Comparison of ENCODE assay signal across 23 mouse cellular contexts in the genomic region with DNA sequence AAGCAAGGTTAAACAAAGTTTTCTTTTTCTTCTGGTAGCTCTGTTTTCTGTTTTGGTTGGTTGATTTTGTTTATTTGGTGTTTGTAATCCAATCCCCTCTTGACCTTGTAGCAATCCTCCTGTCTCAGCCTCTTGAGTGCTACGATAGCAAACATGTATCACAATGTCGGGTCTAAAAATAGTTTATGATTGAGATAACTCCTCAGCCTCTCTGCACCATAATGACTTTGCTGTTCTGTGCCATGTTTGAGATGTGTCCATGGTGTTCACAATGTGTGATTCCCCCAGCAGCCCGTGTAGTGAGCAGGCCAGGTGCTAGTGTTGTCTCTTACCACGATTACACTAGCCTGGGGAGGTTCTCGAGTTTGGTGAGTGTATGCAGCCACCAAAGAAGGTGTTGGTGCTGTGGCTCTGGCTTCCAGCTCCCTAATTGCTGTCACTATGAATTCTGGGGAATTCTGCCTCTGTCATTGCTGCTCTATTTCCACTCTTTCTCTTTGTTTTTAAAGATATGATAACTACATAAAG. TPM values are rescaled to one million over a fixed set of nuclear protein-coding genes. Genes with fewer than 3 reads are reported as not detected.
DNase-seq lines count a peak whose midpoint lies in the region; ATAC-seq and TF ChIP-seq lines count a peak whose summit lies in the region.
"Had no signal": no experiment of that assay in that cellular context is flagged by ENCODE, and none has a peak within 500 bp of the region (broad histone marks: within the 10 kb centered on the region; RNA-seq: fewer than 3 reads in every experiment).

No protein-coding gene starts in this region.

- H3K9me3 ChIP-seq in forebrain, embryonic 16.5 days (ENCODE audit: control insufficient read depth, low read length), result no peaks in the 10 kb centered on the region
- no peaks in the 10 kb centered on the region for H3K9me3 ChIP-seq in forebrain, embryonic 15.5 days
- H3K9me3 ChIP-seq in heart, embryonic 13.5 days, result no peaks in the 10 kb centered on the region
- no peaks in the 10 kb centered on the region for H3K9me3 ChIP-seq in MEL (replicated peaks; ENCODE audit: insufficient read depth, low read length)
- H3K9me3 ChIP-seq: embryonic facial prominence, embryonic 12.5 days; G1E; heart, embryonic 15.5 days; hindbrain, embryonic 12.5 days had no signal

- ATAC-seq in forebrain, embryonic 16.5 days, result no peak
- ATAC-seq in forebrain, embryonic 15.5 days (replicated peaks), result no peak
- ATAC-seq in heart, embryonic 13.5 days (ENCODE audit: extremely low read depth, insufficient number of reproducible peaks, low FRiP score, low TSS enrichment), result no peak
- ATAC-seq: CD4-positive, CD25-positive, alpha-beta regulatory T cell, adult 4 months; hindbrain, embryonic 16.5 days; inflammation-experienced regulatory T-cells, adult 6 months had no signal

- H3K4me3 ChIP-seq in forebrain, embryonic 16.5 days (replicated peaks; ENCODE audit: low read length), result no peak overlapping the region
- no peak overlapping the region for H3K4me3 ChIP-seq in forebrain, embryonic 15.5 days
- H3K4me3 ChIP-seq in heart, embryonic 13.5 days, result no peak overlapping the region
- no peak overlapping the region for H3K4me3 ChIP-seq in layer of hippocampus, adult 2 months
- H3K4me3 ChIP-seq in MEL (ENCODE audit: control insufficient read depth in 1 of 2, insufficient read depth in 1 of 2, low read depth in 2 of 2, low read length in 2 of 2), result no peak overlapping the region
- H3K4me3 ChIP-seq: embryonic facial prominence, embryonic 12.5 days; heart, adult 2 months; heart, embryonic 15.5 days; hindbrain, embryonic 12.5 days had no signal

- 76% methylated on average over 5 of the region's 5 CpGs for WGBS in forebrain, embryonic 16.5 days
- 79% methylated on average over 5 of the region's 5 CpGs for WGBS in forebrain, embryonic 15.5 days
- 36% methylated on average over 5 of the region's 5 CpGs for WGBS in heart, embryonic 13.5 days

- no peak for TF ChIP-seq RAD21 in MEL (IDR thresholded peaks at IDR 0.05; ENCODE audit: low read depth, low read length)

- TF ChIP-seq CTCF in layer of hippocampus, adult 2 months (conservative IDR thresholded peaks at IDR 0.05), result no peak
- TF ChIP-seq CTCF in MEL (IDR thresholded peaks at IDR 0.05 in 2 of 3, conservative IDR thresholded peaks at IDR 0.05 in 1 of 3; ENCODE audit: control insufficient read depth in 1 of 3, insufficient read depth in 1 of 3, low read depth in 2 of 3, low read length in 3 of 3, poor library complexity in 1 of 3, severe bottlenecking in 1 of 3), result no peak

- H3K4me2 ChIP-seq in forebrain, embryonic 16.5 days (ENCODE audit: low read length), result no peak overlapping the region
- H3K4me2 ChIP-seq in forebrain, embryonic 15.5 days (replicated peaks), result no peak overlapping the region
- no peak overlapping the region for H3K4me2 ChIP-seq in heart, embryonic 13.5 days
- H3K4me2 ChIP-seq: embryonic facial prominence, embryonic 12.5 days; heart, embryonic 15.5 days; hindbrain, embryonic 12.5 days had no signal

- H3K36me3 ChIP-seq in forebrain, embryonic 16.5 days (ENCODE audit: control insufficient read depth, insufficient read depth), result 0 out of 2 replicates have a peak, but pooled peaks cover 2% of the 10 kb centered on the region
- no peaks in the 10 kb centered on the region for H3K36me3 ChIP-seq in forebrain, embryonic 15.5 days
- H3K36me3 ChIP-seq in heart, embryonic 13.5 days, result peaks cover 64% of the 10 kb centered on the region
- peaks cover 29 to 47% of the 10 kb centered on the region in 2 experiments for H3K36me3 ChIP-seq in MEL (ENCODE audit: control insufficient read depth in 1 of 2, insufficient read depth in 2 of 2, low read length in 2 of 2)

- no peak overlapping the region for H3K9ac ChIP-seq in forebrain, embryonic 16.5 days (replicated peaks; ENCODE audit: low read depth, low read length)
- no peak overlapping the region for H3K9ac ChIP-seq in forebrain, embryonic 15.5 days (replicated peaks)
- H3K9ac ChIP-seq in heart, embryonic 13.5 days, result no peak overlapping the region
- H3K9ac ChIP-seq in MEL (ENCODE audit: control insufficient read depth, low read depth, low read length, poor library complexity, severe bottlenecking), result no peak overlapping the region
- H3K9ac ChIP-seq: embryonic facial prominence, embryonic 12.5 days; heart, embryonic 15.5 days; hindbrain, embryonic 12.5 days had no signal

- no peaks in the 10 kb centered on the region for H3K79me2 ChIP-seq in MEL (ENCODE audit: control insufficient read depth, insufficient read depth, low read length, poor library complexity)

- no peak for TF ChIP-seq POLR2A in MEL (IDR thresholded peaks at IDR 0.05; ENCODE audit: control insufficient read depth in 1 of 2, insufficient read depth in 1 of 2, low read depth in 1 of 2, low read length in 2 of 2, poor library complexity in 1 of 2)

- intact Hi-C loops in heart, postnatal 25 days (cut with DNase I), result no loop called here

- no peak for TF ChIP-seq EP300 in MEL (IDR thresholded peaks at IDR 0.05; ENCODE audit: low read depth in 1 of 2, low read length in 2 of 2)

- H3K27ac ChIP-seq in forebrain, embryonic 16.5 days (ENCODE audit: low read length), result 0 out of 2 replicates have a peak overlapping the region, but pooled peaks have one; percentile 37
- H3K27ac ChIP-seq in forebrain, embryonic 15.5 days (replicated peaks), result no peak overlapping the region
- H3K27ac ChIP-seq in heart, embryonic 13.5 days (replicated peaks), result peak overlapping the region; percentile 45; the same call in 1 of the 2 replicates
- H3K27ac ChIP-seq in layer of hippocampus, adult 2 months, result peak overlapping the region; percentile 70
- H3K27ac ChIP-seq in MEL (ENCODE audit: control insufficient read depth, low read depth, low read length), result peak overlapping the region; percentile 59; the same call in 1 of the 2 replicates
- H3K27ac ChIP-seq: embryonic facial prominence, embryonic 12.5 days; heart, adult 2 months; heart, embryonic 15.5 days; hindbrain, embryonic 12.5 days had no signal

- DNase-seq in heart, postnatal 25 days (ENCODE audit: low spot score), result no peak
- no peak for DNase-seq in layer of hippocampus, adult 2 months (ENCODE audit: low spot score in 2 of 2)
- DNase-seq in layer of hippocampus, adult 11-12 months (ENCODE audit: low spot score), result no peak
- DNase-seq in MEL (ENCODE audit: low read depth, low spot score), result peak; percentile 24
- DNase-seq in lung, postnatal 25 days (ENCODE audit: low spot score), result no peak
- DNase-seq: adrenal gland, postnatal 10 days; B cell, adult 2 months; cerebellum, adult 11 months; cerebellum, adult 8-10 months; cerebellum, postnatal 25 days; gastrocnemius, postnatal 10 days; heart, adult 2 months; heart, postnatal 14 days had no signal

- no peaks in the 10 kb centered on the region for H3K27me3 ChIP-seq in forebrain, embryonic 16.5 days (replicated peaks; ENCODE audit: control insufficient read depth, insufficient read depth, low read length)
- H3K27me3 ChIP-seq in forebrain, embryonic 15.5 days, result no peaks in the 10 kb centered on the region
- H3K27me3 ChIP-seq in heart, embryonic 13.5 days (replicated peaks), result no peaks in the 10 kb centered on the region
- no peaks in the 10 kb centered on the region for H3K27me3 ChIP-seq in MEL (ENCODE audit: control insufficient read depth in 1 of 2, insufficient read depth in 2 of 2, low read length in 2 of 2)
- H3K27me3 ChIP-seq: embryonic facial prominence, embryonic 12.5 days; heart, embryonic 15.5 days; hindbrain, embryonic 12.5 days had no signal

- H3K4me1 ChIP-seq in forebrain, embryonic 16.5 days (replicated peaks; ENCODE audit: control insufficient read depth, insufficient read depth, low read length), result no peaks in the 10 kb centered on the region; the same call in 1 of the 2 replicates
- H3K4me1 ChIP-seq in forebrain, embryonic 15.5 days, result no peaks in the 10 kb centered on the region
- H3K4me1 ChIP-seq in heart, embryonic 13.5 days, result peaks cover 30% of the 10 kb centered on the region
- peaks cover 18 to 20% of the 10 kb centered on the region in 2 experiments for H3K4me1 ChIP-seq in MEL (ENCODE audit: control insufficient read depth in 1 of 2, insufficient read depth in 2 of 2, low read length in 2 of 2)
- H3K4me1 ChIP-seq: embryonic facial prominence, embryonic 12.5 days; hindbrain, embryonic 12.5 days had no signal

TF ChIP-seq in MEL, 35 proteins besides CTCF, POLR2A, EP300 and RAD21:
- TF ChIP-seq MEF2A (IDR thresholded peaks at IDR 0.05; ENCODE audit: extremely low read depth, insufficient replicate concordance, low read depth, low read length, poor library complexity, severe bottlenecking) (peak; percentile 74; the same call in 1 of the 2 replicates), TAL1 (IDR thresholded peaks at IDR 0.05; ENCODE audit: low read length) (no peak)

RNA-seq across cellular contexts. Expression of a gene that starts 26.6 kb away (rescaled TPM):
- 54.5 and 56.0 TPM in 2 replicates for polyA plus RNA-seq in forebrain, embryonic 16.5 days (2015; fragmentation: Nextera tagmentation; extraction: Ambion mirVana)
- polyA plus RNA-seq in forebrain, embryonic 15.5 days (2015; fragmentation: Nextera tagmentation; extraction: Ambion mirVana), result 52.6 and 55.3 TPM in 2 replicates
- 46.0 and 47.7 TPM in 2 replicates for polyA plus RNA-seq in heart, embryonic 13.5 days (2015; fragmentation: Nextera tagmentation; extraction: Ambion mirVana)
- 10 to 100 TPM in 1 of 2 experiments, 1 to 10 TPM in 1; 9.8 to 12.1 TPM for total RNA-seq in heart, postnatal 25 days (2021)
- 10 to 100 TPM; 33.5 to 35.0 TPM for total RNA-seq in layer of hippocampus, adult 2 months (2021)
- 72.6 and 73.9 TPM in 2 replicates for total RNA-seq in MEL (2012; rRNA removed)
- polyA plus RNA-seq in MEL (2012; ENCODE audit: insufficient read depth in 1 of 2, insufficient read length in 2 of 2, low read depth in 1 of 2, low replicate concordance in 2 of 2, missing spikeins in 1 of 2), result 10 to 100 TPM; 62.5 to 63.7 TPM

RNA-seq across cellular contexts. Expression of a gene that starts 45.8 kb away (rescaled TPM):
- 2.5 and 2.8 TPM in 2 replicates for polyA plus RNA-seq in forebrain, embryonic 16.5 days (2015; fragmentation: Nextera tagmentation; extraction: Ambion mirVana)
- 1.5 and 2.2 TPM in 2 replicates for polyA plus RNA-seq in forebrain, embryonic 15.5 days (2015; fragmentation: Nextera tagmentation; extraction: Ambion mirVana)
- 16.3 and 17.3 TPM in 2 replicates for polyA plus RNA-seq in heart, embryonic 13.5 days (2015; fragmentation: Nextera tagmentation; extraction: Ambion mirVana)
- 1 to 10 TPM; 8.6 to 9.1 TPM for total RNA-seq in heart, postnatal 25 days (2021)
- 10 to 100 TPM; 10.9 to 12.5 TPM for total RNA-seq in layer of hippocampus, adult 2 months (2021)
- total RNA-seq in MEL (2012; rRNA removed), result 22.5 and 32.8 TPM in 2 replicates
- 10 to 100 TPM in 1 of 2 experiments, not detected in 1; 37.8 TPM for polyA plus RNA-seq in MEL (2012; ENCODE audit: insufficient read depth in 1 of 2, insufficient read length in 2 of 2, low read depth in 1 of 2, low replicate concordance in 2 of 2, missing spikeins in 1 of 2)
